Mouse (Mus musculus) embryo, embryonic 10 days (tissue): ENCODE results near the gene H2afb1.
"Not testable (repeated sequence)": the region's sequence is repeated elsewhere in the genome, so short reads cannot be mapped to it uniquely, and the experiment has no call there.

Source experiments
- DNase-seq: peaks from one replicate; pipeline ENCODE4 v3.0.0-alpha.2; 2015; ENCODE audit warnings: low spot score

The H2afb1 gene

GRCm38 (mm10) chrX:117014457-117014856 is at the start of gene H2afb1:
Gene H2afb1, plus strand, starts transcription at chrX:117014757.
- DNase-seq = not testable (repeated sequence)

GRCm38 (mm10) chrX:117036085-117036484 is 21.5 kb downstream of the H2afb1 start:
- no peak for DNase-seq
